Mouse (Mus musculus): ENCODE results near the gene Tmem54.

GRCm38 (mm10) chr4:129137392-129138321, 32.3 kb downstream of the Tmem54 start:
- TF ChIP-seq CTCF (IDR thresholded peaks at IDR 0.05; ENCODE audit: control insufficient read depth, insufficient read depth, low read length) (no peak), POLR2A (IDR thresholded peaks at IDR 0.05; ENCODE audit: borderline replicate concordance, control insufficient read depth, low read depth, low read length) (no peak)
